Mouse (Mus musculus) forebrain, embryonic 10.5 days (tissue): ENCODE measurements around the gene Prkch. TPM values are rescaled to one million over a fixed set of nuclear protein-coding genes. Genes with fewer than 3 reads are reported as not detected.

Source experiments
- DNase-seq: peaks from one replicate; pipeline ENCODE4 v3.0.0-alpha.2; 2017; ENCODE audit warnings: low spot score; ENCODE audit errors: extremely low spot score
- H3K27ac ChIP-seq: fragments of 300-500 bp; sonication (generic); 2 replicates; pipeline ENCODE4 v1.5.1; 2016; ENCODE audit warnings: mild to moderate bottlenecking
- H3K27me3 ChIP-seq: fragments of 300-500 bp; sonication (generic); 2 replicates; pipeline ENCODE4 v1.6.1; 2016; ENCODE audit warnings: mild to moderate bottlenecking; ENCODE audit not compliant: poor library complexity, severe bottlenecking
- H3K36me3 ChIP-seq: fragments of 300-500 bp; sonication (generic); replicated peaks from 2 replicates; pipeline ENCODE4 v1.6.1; 2016; ENCODE audit warnings: mild to moderate bottlenecking, moderate library complexity
- H3K4me1 ChIP-seq: fragments of 300-500 bp; sonication (generic); 2 replicates; pipeline ENCODE4 v1.6.1; 2016
- H3K4me3 ChIP-seq: fragments of 300-500 bp; sonication (generic); 2 replicates; pipeline ENCODE4 v1.5.1; 2016; ENCODE audit warnings: mild to moderate bottlenecking, moderate library complexity
- H3K9me3 ChIP-seq: fragments of 300-500 bp; sonication (generic); 2 replicates; pipeline ENCODE4 v1.6.1; 2016; ENCODE audit warnings: mild to moderate bottlenecking, moderate library complexity
- WGBS: fragments of 180-500 bp; shearing (Covaris S2); methylation state at CpG from one replicate; pipeline ENCODE4 v1.1.7; 2016; 5-methylcytosine and 5-hydroxymethylcytosine counted together
- polyA plus RNA-seq: library from polyadenylated mRNA; unstranded; fragments of >200 nt; fragmentation: Nextera tagmentation; extraction: Ambion mirVana; gene quantifications from 2 replicates; pipeline ENCODE4 v1.2.1, GENCODE M21; 2016

Prkch gene
- polyA plus RNA-seq, 1 experiment from 2014 or later = 3.8 TPM

- Histone ChIP-seq H3K27me3 (peaks cover 27% of the 10 kb centered on the region), H3K36me3 (no peaks in the 10 kb centered on the region), H3K4me1 (peaks cover 17% of the 10 kb centered on the region), H3K4me3 (no peak overlapping the region), H3K9me3 (no peaks in the 10 kb centered on the region), H3K27ac (peak overlapping the region; percentile 40; the same call in 1 of the 2 replicates)
- 11% methylated on average over 5 of the region's 5 CpGs for WGBS
- DNase-seq = no peak
These were observed 209.1 kb downstream of the Prkch start for GRCm38 (mm10) chr12:73793744-73794143.

- no peak overlapping the region for H3K4me3 ChIP-seq
- H3K4me1 ChIP-seq = peaks cover 17% of the 10 kb centered on the region
- WGBS = 28% methylated on average over 17 of the region's 17 CpGs
- H3K9me3 ChIP-seq = no peaks in the 10 kb centered on the region
- peak overlapping the region; percentile 40; the same call in 1 of the 2 replicates for H3K27ac ChIP-seq
- no peaks in the 10 kb centered on the region for H3K36me3 ChIP-seq
- DNase-seq = no peak
- peaks cover 27% of the 10 kb centered on the region for H3K27me3 ChIP-seq
These were observed 209.7 kb downstream of the Prkch start for GRCm38 (mm10) chr12:73794151-73794883.

- H3K27me3 ChIP-seq = peaks cover 11% of the 10 kb centered on the region
- peaks cover 2% of the 10 kb centered on the region; the same call in 1 of the 2 replicates for H3K4me1 ChIP-seq
- H3K4me3 ChIP-seq = no peak overlapping the region
- 86% methylated on average over 5 of the region's 5 CpGs for WGBS
- H3K27ac ChIP-seq = no peak overlapping the region
- DNase-seq = no peak
- H3K9me3 ChIP-seq = no peaks in the 10 kb centered on the region
- H3K36me3 ChIP-seq = no peaks in the 10 kb centered on the region
These were observed 215.1 kb downstream of the Prkch start for GRCm38 (mm10) chr12:73799671-73800070.

- no peak for DNase-seq
- 80% methylated on average over 3 of the region's 3 CpGs for whole genome bisulfite sequencing
These were observed 216.3 kb downstream of the Prkch start for GRCm38 (mm10) chr12:73800886-73801285.

GRCm38 (mm10) chr12:73801845-73802244 lies 217.2 kb downstream of the Prkch start:
- no peak for DNase-seq
- Histone ChIP-seq H3K4me3 (no peak overlapping the region), H3K9me3 (no peaks in the 10 kb centered on the region), H3K27me3 (no peaks in the 10 kb centered on the region), H3K36me3 (no peaks in the 10 kb centered on the region), H3K27ac (no peak overlapping the region), H3K4me1 (peaks cover 11% of the 10 kb centered on the region)
- WGBS = 92% methylated on average over 8 of the region's 8 CpGs

More at GRCm38 (mm10) chr12:73800886-73801285, 216.3 kb downstream of the Prkch start:
- Histone ChIP-seq H3K27me3 (no peaks in the 10 kb centered on the region), H3K4me3 (no peak overlapping the region), H3K27ac (no peak overlapping the region), H3K36me3 (no peaks in the 10 kb centered on the region), H3K9me3 (no peaks in the 10 kb centered on the region), H3K4me1 (peaks cover 8% of the 10 kb centered on the region)

- H3K36me3 ChIP-seq = no peaks in the 10 kb centered on the region
- H3K4me1 ChIP-seq = peaks cover 11% of the 10 kb centered on the region
- no peak for DNase-seq
- H3K27me3 ChIP-seq = no peaks in the 10 kb centered on the region
- H3K4me3 ChIP-seq = no peak overlapping the region
- WGBS = 72% methylated on average over 10 of the region's 10 CpGs
- H3K27ac ChIP-seq = no peak overlapping the region
- H3K9me3 ChIP-seq = no peaks in the 10 kb centered on the region
These were observed 217.9 kb downstream of the Prkch start for GRCm38 (mm10) chr12:73802379-73803057.

- Histone ChIP-seq H3K36me3 (no peaks in the 10 kb centered on the region), H3K4me1 (peaks cover 8% of the 10 kb centered on the region), H3K4me3 (no peak overlapping the region), H3K27me3 (no peaks in the 10 kb centered on the region), H3K9me3 (no peaks in the 10 kb centered on the region), H3K27ac (no peak overlapping the region)
- no peak for DNase-seq
- WGBS = 92% methylated on average over 4 of the region's 4 CpGs
These were observed 219.3 kb downstream of the Prkch start for GRCm38 (mm10) chr12:73803946-73804345.

- peaks cover 8% of the 10 kb centered on the region for H3K4me1 ChIP-seq
- no peak overlapping the region for H3K4me3 ChIP-seq
- WGBS = 66% methylated on average over 3 of the region's 3 CpGs
- no peaks in the 10 kb centered on the region for H3K27me3 ChIP-seq
- H3K9me3 ChIP-seq = no peaks in the 10 kb centered on the region
- no peak overlapping the region for H3K27ac ChIP-seq
- no peak for DNase-seq
- no peaks in the 10 kb centered on the region for H3K36me3 ChIP-seq
These were observed 220.9 kb downstream of the Prkch start for GRCm38 (mm10) chr12:73805541-73805940.

GRCm38 (mm10) chr12:73806003-73806402 lies 221.4 kb downstream of the Prkch start:
- no peaks in the 10 kb centered on the region for H3K27me3 ChIP-seq
- H3K27ac ChIP-seq = no peak overlapping the region
- no peak for DNase-seq
- H3K9me3 ChIP-seq = no peaks in the 10 kb centered on the region
- no peak overlapping the region for H3K4me3 ChIP-seq
- 36% methylated on average over 5 of the region's 5 CpGs for WGBS
- H3K4me1 ChIP-seq = peaks cover 8% of the 10 kb centered on the region
- H3K36me3 ChIP-seq = no peaks in the 10 kb centered on the region

GRCm38 (mm10) chr12:73807228-73807627 lies 222.6 kb downstream of the Prkch start:
- Histone ChIP-seq H3K9me3 (no peaks in the 10 kb centered on the region), H3K27ac (no peak overlapping the region), H3K36me3 (no peaks in the 10 kb centered on the region), H3K4me3 (no peak overlapping the region), H3K4me1 (peaks cover 8% of the 10 kb centered on the region), H3K27me3 (no peaks in the 10 kb centered on the region)
- WGBS = 86% methylated on average over 2 of the region's 2 CpGs
- no peak for DNase-seq

- Histone ChIP-seq H3K4me3 (no peak overlapping the region), H3K27ac (no peak overlapping the region), H3K9me3 (no peaks in the 10 kb centered on the region), H3K4me1 (peaks cover 9% of the 10 kb centered on the region), H3K27me3 (no peaks in the 10 kb centered on the region), H3K36me3 (no peaks in the 10 kb centered on the region)
- WGBS = 76% methylated on average over 13 of the region's 13 CpGs
- no peak for DNase-seq
These were observed 225.6 kb downstream of the Prkch start for GRCm38 (mm10) chr12:73810041-73810795.

- 90% methylated on average over 5 of the region's 5 CpGs for WGBS
- no peak for DNase-seq
- Histone ChIP-seq H3K27me3 (no peaks in the 10 kb centered on the region), H3K9me3 (no peaks in the 10 kb centered on the region), H3K27ac (no peak overlapping the region), H3K36me3 (no peaks in the 10 kb centered on the region), H3K4me3 (no peak overlapping the region), H3K4me1 (peaks cover 8% of the 10 kb centered on the region)
These were observed 226.3 kb downstream of the Prkch start for GRCm38 (mm10) chr12:73810903-73811302.
